Mouse (Mus musculus): ENCODE data around the gene Plcb4.
"Not testable (repeated sequence)": the region's sequence is repeated elsewhere in the genome, so short reads cannot be mapped to it uniquely, and the experiment has no call there.

Gene Plcb4

GRCm38 (mm10) chr2:135673649-135674048, 14.8 kb downstream of the Plcb4 start:
- DNase-seq (ENCODE audit: low read depth): no peak

GRCm38 (mm10) chr2:135675284-135675683, 16.5 kb downstream of the Plcb4 start:
- DNase-seq (ENCODE audit: low read depth): no peak

- DNase-seq (ENCODE audit: low read depth): no peak
These were observed 18.2 kb downstream of the Plcb4 start for GRCm38 (mm10) chr2:135676978-135677501.

- no peak for DNase-seq (ENCODE audit: low read depth)
These were observed 18.8 kb downstream of the Plcb4 start for GRCm38 (mm10) chr2:135677601-135678000.

GRCm38 (mm10) chr2:135680001-135680400, 21.2 kb downstream of the Plcb4 start:
- DNase-seq (ENCODE audit: low read depth): no peak

GRCm38 (mm10) chr2:135680406-135681134, 21.8 kb downstream of the Plcb4 start:
- DNase-seq (ENCODE audit: low read depth): no peak

- DNase-seq (ENCODE audit: low read depth): no peak
These were observed 25.1 kb downstream of the Plcb4 start for GRCm38 (mm10) chr2:135683684-135684440.

- no peak for DNase-seq (ENCODE audit: low read depth)
These were observed 27.9 kb downstream of the Plcb4 start for GRCm38 (mm10) chr2:135686692-135687091.

- no peak for DNase-seq (ENCODE audit: low read depth)
These were observed 28.8 kb downstream of the Plcb4 start for GRCm38 (mm10) chr2:135687585-135687984.

- DNase-seq (ENCODE audit: low read depth): no peak
These were observed 34.0 kb downstream of the Plcb4 start for GRCm38 (mm10) chr2:135692568-135693488.

GRCm38 (mm10) chr2:135700686-135701413, 42.0 kb downstream of the Plcb4 start:
- peak; percentile 23 for DNase-seq (ENCODE audit: low read depth)

- no peak for DNase-seq (ENCODE audit: low read depth)
These were observed 45.9 kb downstream of the Plcb4 start for GRCm38 (mm10) chr2:135704673-135705072.

- DNase-seq (ENCODE audit: low read depth): no peak
These were observed 48.5 kb downstream of the Plcb4 start for GRCm38 (mm10) chr2:135707305-135707704.

- no peak for DNase-seq (ENCODE audit: low read depth)
These were observed 49.6 kb downstream of the Plcb4 start for GRCm38 (mm10) chr2:135708386-135708785.

GRCm38 (mm10) chr2:135708796-135709195, 50.0 kb downstream of the Plcb4 start:
- DNase-seq (ENCODE audit: low read depth): no peak

- not testable (repeated sequence) for DNase-seq (ENCODE audit: low read depth)
These were observed 50.9 kb downstream of the Plcb4 start for GRCm38 (mm10) chr2:135709736-135710135.

- DNase-seq (ENCODE audit: low read depth): no peak
These were observed 52.5 kb downstream of the Plcb4 start for GRCm38 (mm10) chr2:135711049-135711924.

GRCm38 (mm10) chr2:135711925-135712288, 53.1 kb downstream of the Plcb4 start:
- DNase-seq (ENCODE audit: low read depth): no peak

- DNase-seq (ENCODE audit: low read depth): no peak
These were observed 53.5 kb downstream of the Plcb4 start for GRCm38 (mm10) chr2:135712331-135712730.

- DNase-seq (ENCODE audit: low read depth): no peak
These were observed 54.1 kb downstream of the Plcb4 start for GRCm38 (mm10) chr2:135712921-135713320.

Data from c-Kit-positive CD71-negative TER-119-negative erythroid progenitor cells, embryonic 14.5 days (primary cell).